17 mouse cellular contexts compared by ENCODE assay signal in the genomic region with DNA sequence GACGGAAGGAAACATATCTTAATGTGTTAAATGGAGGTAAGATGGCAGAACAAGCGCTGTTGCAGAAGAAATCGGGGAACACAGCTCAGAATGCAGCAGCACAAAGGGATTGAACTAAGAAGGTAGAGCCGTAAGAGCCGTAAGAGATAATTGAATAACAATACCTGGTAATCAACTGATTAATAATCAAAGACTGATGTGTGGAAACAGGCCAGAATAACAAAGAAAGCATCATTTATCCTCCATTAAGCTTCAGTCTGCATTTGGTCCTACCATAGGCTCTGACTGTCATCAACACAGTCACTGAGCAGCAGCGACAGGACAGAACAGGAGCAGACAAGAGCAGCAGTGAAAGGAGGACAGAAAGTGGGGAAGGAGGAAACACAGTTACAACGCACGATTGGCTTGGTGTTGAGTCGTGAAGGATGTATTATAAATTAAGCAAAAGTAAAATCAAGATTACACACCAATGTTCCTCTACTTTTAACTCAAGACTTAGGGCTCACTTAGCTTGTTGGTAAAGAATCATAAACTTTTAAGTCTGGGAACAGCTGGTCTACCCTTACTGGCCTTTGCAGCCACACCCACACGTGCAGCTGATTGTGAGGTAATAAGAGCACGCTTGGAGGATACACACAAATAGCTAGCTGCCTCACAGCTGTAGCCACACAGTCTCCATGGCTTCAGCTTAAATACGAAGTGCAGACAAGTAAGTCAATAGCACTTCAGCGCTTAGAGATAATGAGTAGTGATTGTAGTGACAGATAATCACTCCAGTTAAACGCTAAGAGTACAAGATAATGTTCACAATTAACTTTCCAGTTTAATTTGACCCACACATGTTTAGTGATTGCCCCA. TPM values are rescaled to one million over a fixed set of nuclear protein-coding genes. Genes with fewer than 3 reads are reported as not detected.
DNase-seq lines count a peak whose midpoint lies in the region; ATAC-seq and TF ChIP-seq lines count a peak whose summit lies in the region.
"Had no signal": no experiment of that assay in that cellular context is flagged by ENCODE, and none has a peak within 500 bp of the region (broad histone marks: within the 10 kb centered on the region; RNA-seq: fewer than 3 reads in every experiment).

No protein-coding gene starts in this region.

- TF ChIP-seq POLR2A in testis, adult 2 months (IDR thresholded peaks at IDR 0.05; ENCODE audit: control insufficient read depth, low read depth, low read length): peak; percentile 26; the same call in 1 of the 2 replicates

- WGBS in heart, embryonic 13.5 days: 60% methylated on average over 14 of the region's 14 CpGs
- WGBS in forebrain, embryonic 13.5 days: 46% methylated on average over 14 of the region's 14 CpGs

- no peaks in the 10 kb centered on the region for H3K27me3 ChIP-seq in heart, embryonic 13.5 days (replicated peaks)
- no peaks in the 10 kb centered on the region for H3K27me3 ChIP-seq in testis, adult 2 months (ENCODE audit: control insufficient read depth, insufficient read depth, low read length)
- no peaks in the 10 kb centered on the region for H3K27me3 ChIP-seq in forebrain, embryonic 13.5 days
- H3K27me3 ChIP-seq: hindbrain, embryonic 15.5 days; limb, embryonic 12.5 days had no signal

- H3K4me1 ChIP-seq in heart, embryonic 13.5 days: peaks cover 20% of the 10 kb centered on the region
- no peaks in the 10 kb centered on the region for H3K4me1 ChIP-seq in testis, adult 2 months (ENCODE audit: control insufficient read depth, insufficient read depth, low read length)
- H3K4me1 ChIP-seq in forebrain, embryonic 13.5 days: peaks cover 12% of the 10 kb centered on the region
- H3K4me1 ChIP-seq: limb, embryonic 12.5 days had no signal

- no peak for DNase-seq in heart, adult 8-10 months (ENCODE audit: low spot score)
- DNase-seq in testis, postnatal 10 days (ENCODE audit: low spot score): no peak
- no peak for DNase-seq in thymus, postnatal 25 days
- no peak for DNase-seq in heart, postnatal 10 days
- DNase-seq: gastrocnemius, adult 2 months; kidney, adult 9 months; lung, adult 18-20 months; lung, postnatal 4 days; thymus, adult 2 months had no signal

- H3K4me3 ChIP-seq in heart, embryonic 13.5 days: no peak overlapping the region
- H3K4me3 ChIP-seq in testis, adult 2 months (ENCODE audit: control insufficient read depth, low read depth, low read length): peak overlapping the region; percentile 77
- no peak overlapping the region for H3K4me3 ChIP-seq in forebrain, embryonic 13.5 days
- H3K4me3 ChIP-seq: erythroblast, embryonic 14.5 days; gastrocnemius, adult 2 months; heart, embryonic 10.5 days; hindbrain, embryonic 15.5 days; limb, embryonic 12.5 days had no signal

- intact Hi-C loops in heart, postnatal 10 days (cut with DNase I): no loop called here

- H3K27ac ChIP-seq in heart, embryonic 13.5 days (replicated peaks): peak overlapping the region; percentile 15; the same call in 1 of the 2 replicates
- H3K27ac ChIP-seq in testis, adult 2 months (ENCODE audit: control insufficient read depth, insufficient read depth, low read depth, low read length): peak overlapping the region; percentile 18; the same call in 1 of the 2 replicates
- peak overlapping the region; percentile 27; the same call in 1 of the 2 replicates for H3K27ac ChIP-seq in forebrain, embryonic 13.5 days
- H3K27ac ChIP-seq: gastrocnemius, adult 2 months; heart, embryonic 10.5 days; hindbrain, embryonic 15.5 days; limb, embryonic 12.5 days had no signal

- no peak for ATAC-seq in heart, embryonic 13.5 days (ENCODE audit: extremely low read depth, insufficient number of reproducible peaks, low FRiP score, low TSS enrichment)
- peak; percentile 87; the same call in 1 of the 2 replicates for ATAC-seq in forebrain, embryonic 13.5 days
- ATAC-seq: CD4-positive, CD25-positive, alpha-beta regulatory T cell, adult 4 months had no signal

- no peak overlapping the region for H3K4me2 ChIP-seq in heart, embryonic 13.5 days
- no peak overlapping the region for H3K4me2 ChIP-seq in forebrain, embryonic 13.5 days
- H3K4me2 ChIP-seq: hindbrain, embryonic 15.5 days; limb, embryonic 12.5 days had no signal

- no peak for TF ChIP-seq CTCF in testis, adult 2 months (IDR thresholded peaks at IDR 0.05; ENCODE audit: control insufficient read depth, insufficient read depth, insufficient replicate concordance, low read depth, low read length)

- no peak overlapping the region for H3K9ac ChIP-seq in heart, embryonic 13.5 days
- no peak overlapping the region for H3K9ac ChIP-seq in forebrain, embryonic 13.5 days
- H3K9ac ChIP-seq: hindbrain, embryonic 15.5 days; limb, embryonic 12.5 days had no signal

- H3K9me3 ChIP-seq in heart, embryonic 13.5 days: no peaks in the 10 kb centered on the region
- H3K9me3 ChIP-seq in forebrain, embryonic 13.5 days (replicated peaks): no peaks in the 10 kb centered on the region
- H3K9me3 ChIP-seq: heart, embryonic 10.5 days; hindbrain, embryonic 15.5 days; limb, embryonic 12.5 days had no signal

- H3K36me3 ChIP-seq in heart, embryonic 13.5 days: peaks cover 57% of the 10 kb centered on the region
- H3K36me3 ChIP-seq in testis, adult 2 months (ENCODE audit: control insufficient read depth, insufficient read depth, low read length): peaks cover 9% of the 10 kb centered on the region
- peaks cover 45% of the 10 kb centered on the region for H3K36me3 ChIP-seq in forebrain, embryonic 13.5 days (ENCODE audit: poor library complexity, severe bottlenecking)

RNA-seq across cellular contexts. Expression of a gene that starts 59.8 kb away (rescaled TPM):
- 18.9 and 19.8 TPM in 2 replicates for polyA plus RNA-seq in heart, embryonic 13.5 days (2015; fragmentation: Nextera tagmentation; extraction: Ambion mirVana)
- 10 to 100 TPM; 16.7 to 22.9 (median 20.5) TPM for total RNA-seq in heart, adult 8-10 months (2022)
- polyA plus RNA-seq in testis, adult 2 months (2012; rRNA removed): 57.7 and 62.2 TPM in 2 replicates
- 100 and 114 TPM in 2 replicates for polyA plus RNA-seq in forebrain, embryonic 13.5 days (2015; fragmentation: Nextera tagmentation; extraction: Ambion mirVana)
- total RNA-seq in heart, postnatal 10 days (2021): 10 to 100 TPM; 30.6 to 39.1 TPM
